Mouse (Mus musculus) hindbrain, postnatal 0 days (tissue): ENCODE data around the gene Nanos1. TPM values are rescaled to one million over a fixed set of nuclear protein-coding genes. Genes with fewer than 3 reads are reported as not detected.

Experiments used
- ATAC-seq: fragments of 200-750 bp; cut with Nextera tagmentation; 2 replicates; pipeline ENCODE4 v1.8.0; 2017; ENCODE audit warnings: mild to moderate bottlenecking, moderate TSS enrichment, moderate library complexity
- DNase-seq: peaks from one replicate; pipeline ENCODE4 v3.0.0-alpha.2; 2015; ENCODE audit warnings: low spot score
- H3K27ac ChIP-seq: fragments of 300-500 bp; sonication (generic); 2 replicates; pipeline ENCODE4 v1.5.1; 2014; ENCODE audit warnings: mild to moderate bottlenecking
- H3K27me3 ChIP-seq: fragments of 300-500 bp; sonication (generic); 2 replicates; pipeline ENCODE4 v1.6.1; 2014; ENCODE audit warnings: low read length, mixed read lengths; ENCODE audit not compliant: insufficient read depth
- H3K36me3 ChIP-seq: fragments of 300-500 bp; sonication (generic); 2 replicates; pipeline ENCODE4 v1.6.1; 2014; ENCODE audit warnings: low read length, mixed read lengths; ENCODE audit not compliant: insufficient read depth
- H3K4me1 ChIP-seq: fragments of 300-500 bp; sonication (generic); 2 replicates; pipeline ENCODE4 v1.6.1; 2014; ENCODE audit warnings: antibody characterized with exemption, low read length, mixed read lengths; ENCODE audit not compliant: insufficient read depth
- H3K4me2 ChIP-seq: fragments of 300-500 bp; sonication (generic); 2 replicates; pipeline ENCODE4 v1.6.1; 2014; ENCODE audit warnings: low read depth, mild to moderate bottlenecking, low read length, moderate library complexity, mixed read lengths
- H3K4me3 ChIP-seq: fragments of 300-500 bp; sonication (generic); 2 replicates; pipeline ENCODE4 v1.5.1; 2014; ENCODE audit warnings: low read length
- H3K9ac ChIP-seq: fragments of 300-500 bp; sonication (generic); replicated peaks from 2 replicates; pipeline ENCODE4 v1.6.1; 2014; ENCODE audit warnings: mild to moderate bottlenecking, low read length, moderate library complexity, mixed read lengths
- H3K9me3 ChIP-seq: fragments of 300-500 bp; sonication (generic); 2 replicates; pipeline ENCODE4 v1.6.1; 2016; ENCODE audit warnings: low read length, mixed read lengths
- CTCF ChIP-seq: IDR thresholded peaks from 2 replicates; pipeline ENCODE4 v1.5.1; 2016; ENCODE audit warnings: antibody characterized with exemption, control low read depth, low read depth
- WGBS: fragments of 180-500 bp; shearing (Covaris S2); extraction: QIAGEN DNeasy Blood & Tissue Kit; methylation state at CpG from one replicate; pipeline ENCODE4 v1.1.7; 2014; 5-methylcytosine and 5-hydroxymethylcytosine counted together
- polyA plus RNA-seq: library from polyadenylated mRNA; unstranded; fragments of >200 nt; fragmentation: Nextera tagmentation; extraction: Ambion mirVana; gene quantifications from 2 replicates; pipeline ENCODE4 v1.2.1, GENCODE M21; 2015
- total RNA-seq: library from RNA; depleted of rRNA; stranded (reverse); fragments of >200 nt; gene quantifications from 2 replicates; pipeline ENCODE4 v1.2.3, GENCODE M21; 2014

The Nanos1 gene
- total and polyA plus RNA-seq, 2 experiments from 2014 or later, result 16.1 to 37.2 TPM

GRCm38 (mm10) chr19:60788214-60788960, 32.6 kb downstream of the Nanos1 start:
- H3K36me3 ChIP-seq, result no peaks in the 10 kb centered on the region
- H3K9me3 ChIP-seq, result no peaks in the 10 kb centered on the region
- peaks cover 4% of the 10 kb centered on the region; the same call in 1 of the 2 replicates for H3K4me1 ChIP-seq
- H3K27ac ChIP-seq, result no peak overlapping the region
- ATAC-seq (no peak), DNase-seq (no peak)
- peak overlapping the region; percentile 60 for H3K4me2 ChIP-seq
- WGBS, result 45% methylated on average over 6 of the region's 6 CpGs
- no peak overlapping the region for H3K9ac ChIP-seq
- H3K4me3 ChIP-seq, result peak overlapping the region; percentile 98
- no peak for TF ChIP-seq CTCF
- H3K27me3 ChIP-seq, result no peaks in the 10 kb centered on the region

- peak overlapping the region; percentile 99 for H3K27ac ChIP-seq
- H3K27me3 ChIP-seq, result no peaks in the 10 kb centered on the region
- no peaks in the 10 kb centered on the region for H3K36me3 ChIP-seq
- H3K4me2 ChIP-seq, result peak overlapping the region; percentile 60
- H3K4me3 ChIP-seq, result peak overlapping the region; percentile 98
- no peak for TF ChIP-seq CTCF
- peaks cover 4% of the 10 kb centered on the region; the same call in 1 of the 2 replicates for H3K4me1 ChIP-seq
- H3K9me3 ChIP-seq, result no peaks in the 10 kb centered on the region
- DNase-seq, result no peak
- peak overlapping the region; percentile 100 for H3K9ac ChIP-seq
- WGBS, result 1% methylated on average over 7 of the region's 7 CpGs
- no peak for ATAC-seq
Observed at GRCm38 (mm10) chr19:60789452-60789851, 33.7 kb downstream of the Nanos1 start.

DNA sequence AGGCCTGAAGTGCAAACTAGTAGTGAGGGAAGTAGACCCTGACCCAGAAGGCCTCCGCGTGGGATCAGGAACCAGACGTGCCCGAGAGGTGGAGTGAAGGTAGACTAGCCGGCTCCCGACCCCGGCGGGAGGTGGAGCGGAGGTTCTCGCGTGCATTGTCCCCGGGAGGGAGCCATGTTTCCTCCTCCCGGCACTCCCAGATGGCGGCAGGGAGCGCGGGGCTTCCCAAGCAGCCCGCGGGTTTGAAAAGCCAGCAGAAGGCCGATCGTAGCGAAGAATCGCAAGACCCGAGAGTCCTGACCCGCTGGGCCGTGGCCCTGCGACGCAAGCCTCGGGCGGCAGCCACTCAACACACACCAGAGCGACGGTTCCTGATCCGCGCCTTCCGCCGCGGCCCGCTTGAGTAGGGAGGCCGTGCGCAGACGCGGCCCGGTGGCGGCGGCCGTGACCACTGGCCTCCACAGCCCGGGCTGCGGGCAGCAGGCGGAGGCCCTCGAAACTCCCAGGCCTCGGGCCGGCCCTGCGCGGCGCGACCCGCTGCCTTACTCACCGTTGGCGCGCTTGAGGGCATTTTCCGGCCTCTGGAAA, 34.2 kb downstream of the Nanos1 start:
- DNase-seq, result peak; percentile 67
- Histone ChIP-seq H3K4me3 (peak overlapping the region; percentile 98), H3K9ac (peak overlapping the region; percentile 100), H3K36me3 (no peaks in the 10 kb centered on the region), H3K9me3 (no peaks in the 10 kb centered on the region), H3K27ac (peak overlapping the region; percentile 99), H3K27me3 (no peaks in the 10 kb centered on the region), H3K4me1 (peaks cover 4% of the 10 kb centered on the region; the same call in 1 of the 2 replicates), H3K4me2 (peak overlapping the region; percentile 60)
- 1% methylated on average over 60 of the region's 60 CpGs for WGBS
- ATAC-seq, result peak; percentile 81
- no peak for TF ChIP-seq CTCF

- H3K4me1 ChIP-seq, result peaks cover 4% of the 10 kb centered on the region; the same call in 1 of the 2 replicates
- no peaks in the 10 kb centered on the region for H3K27me3 ChIP-seq
- H3K9ac ChIP-seq, result peak within 1 kb of the TSS; percentile 100
- H3K36me3 ChIP-seq, result no peaks in the 10 kb centered on the region
- DNase-seq (peak; percentile 98), ATAC-seq (peak; percentile 98)
- peak within 1 kb of the TSS; percentile 98 for H3K4me3 ChIP-seq
- no peaks in the 10 kb centered on the region for H3K9me3 ChIP-seq
- 2% methylated on average over 57 of the region's 57 CpGs for WGBS
- peak within 1 kb of the TSS; percentile 60 for H3K4me2 ChIP-seq
- peak within 1 kb of the TSS; percentile 99 for H3K27ac ChIP-seq
- no peak; the same call in 1 of the 2 replicates for TF ChIP-seq CTCF
Observed at GRCm38 (mm10) chr19:60790551-60791161, 34.9 kb downstream of the Nanos1 start, which contains the start of gene Eif3a. Eif3a (minus strand) TSS chr19:60790658.

DNA sequence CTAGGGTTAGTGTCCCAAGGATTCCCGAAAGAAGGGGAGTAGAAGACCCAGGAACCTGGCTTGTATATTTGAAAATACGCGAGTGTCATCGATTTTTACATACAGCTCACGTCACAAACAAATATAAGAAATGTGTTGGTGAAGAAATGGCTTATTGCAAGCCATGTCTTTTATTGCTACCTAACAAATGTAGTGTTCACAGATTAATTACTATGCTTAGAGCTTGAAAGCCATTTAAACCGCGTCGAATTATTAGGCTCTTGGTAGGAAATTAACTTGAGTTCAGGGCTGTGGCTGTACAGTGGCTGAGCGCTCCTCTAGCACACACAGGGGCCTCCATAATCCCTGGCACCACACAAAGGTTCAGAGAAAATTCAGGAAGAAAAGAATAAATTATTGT, 35.4 kb downstream of the Nanos1 start:
- DNase-seq (no peak), ATAC-seq (no peak)
- Histone ChIP-seq H3K36me3 (no peaks in the 10 kb centered on the region), H3K9ac (peak overlapping the region; percentile 100), H3K4me2 (peak overlapping the region; percentile 60), H3K4me1 (peaks cover 4% of the 10 kb centered on the region; the same call in 1 of the 2 replicates), H3K27me3 (no peaks in the 10 kb centered on the region), H3K27ac (peak overlapping the region; percentile 99), H3K9me3 (no peaks in the 10 kb centered on the region), H3K4me3 (peak overlapping the region; percentile 98)
- 11% methylated on average over 9 of the region's 9 CpGs for WGBS
- no peak for TF ChIP-seq CTCF

DNA sequence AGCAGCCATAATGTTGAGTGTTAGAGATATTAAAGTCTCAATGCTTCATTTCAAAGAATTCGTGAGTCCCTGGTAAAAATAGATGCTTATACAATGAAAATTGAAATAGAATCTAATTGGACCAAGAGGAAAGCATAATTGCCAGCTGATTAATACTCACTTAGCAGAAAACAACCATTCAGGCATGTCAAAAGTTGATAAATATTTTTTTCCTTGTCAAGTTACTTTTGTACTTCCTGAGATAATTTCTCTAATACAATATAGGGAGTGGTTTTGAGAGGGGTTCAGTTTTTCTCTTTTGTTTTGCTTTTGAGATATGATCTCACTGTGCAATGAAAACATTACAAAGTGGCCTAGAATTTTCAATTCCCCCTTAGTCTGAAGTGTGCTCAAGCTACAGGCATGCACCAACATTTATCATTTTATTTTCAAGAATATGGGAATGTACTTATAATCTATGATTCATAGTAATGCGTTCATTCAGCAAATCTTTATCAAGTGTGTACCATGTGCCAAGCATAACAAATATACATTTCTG, 37.5 kb downstream of the Nanos1 start:
- no peaks in the 10 kb centered on the region for H3K9me3 ChIP-seq
- no peak overlapping the region for H3K9ac ChIP-seq
- no peaks in the 10 kb centered on the region for H3K36me3 ChIP-seq
- no peak for ATAC-seq
- H3K4me1 ChIP-seq, result peaks cover 4% of the 10 kb centered on the region; the same call in 1 of the 2 replicates
- WGBS, result 91% methylated on average over 2 of the region's 2 CpGs
- no peaks in the 10 kb centered on the region for H3K27me3 ChIP-seq
- no peak for TF ChIP-seq CTCF
- no peak overlapping the region for H3K4me2 ChIP-seq
- H3K27ac ChIP-seq, result no peak overlapping the region
- DNase-seq, result no peak
- no peak overlapping the region for H3K4me3 ChIP-seq
